Mouse (Mus musculus): ENCODE measurements at regions not wholly inside any gene's neighbourhood (a gene's known extent, or its start where the extent isn't known, plus 50 kb on each side); places are given as distances from the start of the nearest gene placed in this dataset.

DNA sequence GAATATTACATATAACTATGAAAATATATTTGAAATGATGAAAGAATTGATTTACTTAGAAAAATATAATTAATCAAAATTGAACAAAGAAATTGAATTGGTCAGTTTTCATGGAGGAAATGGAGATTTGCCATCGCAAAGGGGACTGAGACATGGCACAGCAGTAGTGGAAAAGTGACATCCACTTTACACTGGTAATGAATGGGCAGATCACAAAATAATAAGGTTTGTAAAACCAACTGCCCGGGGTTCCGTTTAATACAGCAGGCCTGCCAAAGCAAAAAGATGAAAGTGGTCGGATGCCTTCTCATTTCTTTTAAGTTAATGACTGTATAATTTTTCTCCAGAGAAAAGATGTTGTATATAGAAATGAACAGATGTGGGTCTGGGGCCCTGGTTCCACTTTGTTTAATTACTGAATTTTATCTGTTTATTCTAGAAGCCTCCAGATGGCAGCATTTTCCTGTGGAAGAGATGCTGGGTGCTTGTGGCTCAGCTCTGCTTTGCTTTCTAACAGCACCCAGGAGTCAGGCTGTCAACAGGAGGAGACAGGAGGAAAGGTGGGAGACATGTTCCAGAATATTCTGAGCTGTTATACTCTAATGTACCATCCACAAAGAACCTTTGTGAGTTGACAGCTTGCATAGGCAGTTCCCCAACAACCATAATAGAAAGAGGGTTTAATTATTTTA lies 75.6 kb upstream of the Fbxl17 start:
- H3K36me3 ChIP-seq (replicated peaks): no peaks in the 10 kb centered on the region
- DNase-seq (ENCODE audit: low spot score) (no peak), ATAC-seq (ENCODE audit: extremely low read depth, insufficient number of reproducible peaks, low FRiP score, poor library complexity, severe bottlenecking) (no peak)
- H3K4me1 ChIP-seq (ENCODE audit: insufficient read depth, low read depth, low read length): no peaks in the 10 kb centered on the region
- no peak overlapping the region for H3K4me3 ChIP-seq (ENCODE audit: low read depth, low read length)
- no peaks in the 10 kb centered on the region for H3K27me3 ChIP-seq (ENCODE audit: insufficient read depth, low read length)
- no peaks in the 10 kb centered on the region for H3K9me3 ChIP-seq (replicated peaks)
- TF ChIP-seq POLR2AphosphoS5 (IDR thresholded peaks at IDR 0.05; ENCODE audit: insufficient replicate concordance, low read depth, low read length): no peak
- TF ChIP-seq GATA2 (IDR thresholded peaks at IDR 0.05; ENCODE audit: borderline replicate concordance, low read depth, low read length): no peak
- no peak for TF ChIP-seq GATA1 (IDR thresholded peaks at IDR 0.05; ENCODE audit: borderline replicate concordance, low read length)
- TF ChIP-seq TAL1 (conservative IDR thresholded peaks at IDR 0.05; ENCODE audit: low read depth, low read length): no peak
- no peak for TF ChIP-seq CTCF (IDR thresholded peaks at IDR 0.05; ENCODE audit: low read depth, low read length)

DNA sequence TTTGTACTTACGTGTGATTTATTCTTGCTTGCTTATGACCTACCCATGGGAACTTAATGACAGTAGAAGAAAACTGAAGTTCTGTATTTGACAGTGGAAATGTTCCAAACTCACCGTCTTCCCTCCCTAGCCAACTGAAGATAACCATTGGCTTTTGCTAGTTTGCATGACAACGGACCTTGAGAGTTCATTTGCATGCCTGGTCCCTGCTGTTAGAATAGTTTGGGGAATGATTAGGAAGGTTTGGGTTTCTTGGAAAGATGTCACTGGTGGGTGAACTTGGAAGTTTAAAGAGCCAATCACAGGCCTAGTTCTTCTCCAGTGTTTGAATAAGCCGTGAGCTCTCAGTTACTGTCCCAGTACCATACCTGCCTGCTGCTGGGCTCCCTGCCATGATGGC lies 83.1 kb upstream of the Fbxl17 start:
- H3K4me3 ChIP-seq (ENCODE audit: low read depth, low read length): no peak overlapping the region
- no peak for DNase-seq (ENCODE audit: low spot score)
- TF ChIP-seq GATA2 (IDR thresholded peaks at IDR 0.05; ENCODE audit: borderline replicate concordance, low read depth, low read length): no peak
- no peak for TF ChIP-seq POLR2AphosphoS5 (IDR thresholded peaks at IDR 0.05; ENCODE audit: insufficient replicate concordance, low read depth, low read length)
- TF ChIP-seq TAL1 (conservative IDR thresholded peaks at IDR 0.05; ENCODE audit: low read depth, low read length): no peak
- no peak for TF ChIP-seq GATA1 (IDR thresholded peaks at IDR 0.05; ENCODE audit: borderline replicate concordance, low read length)
- no peak for TF ChIP-seq CTCF (IDR thresholded peaks at IDR 0.05; ENCODE audit: low read depth, low read length)
- no peaks in the 10 kb centered on the region for H3K27me3 ChIP-seq (ENCODE audit: insufficient read depth, low read length)
- ATAC-seq (ENCODE audit: extremely low read depth, insufficient number of reproducible peaks, low FRiP score, poor library complexity, severe bottlenecking): no peak
- no peaks in the 10 kb centered on the region for H3K9me3 ChIP-seq (replicated peaks)
- H3K36me3 ChIP-seq (replicated peaks): no peaks in the 10 kb centered on the region
- no peaks in the 10 kb centered on the region for H3K4me1 ChIP-seq (ENCODE audit: insufficient read depth, low read depth, low read length)

DNA sequence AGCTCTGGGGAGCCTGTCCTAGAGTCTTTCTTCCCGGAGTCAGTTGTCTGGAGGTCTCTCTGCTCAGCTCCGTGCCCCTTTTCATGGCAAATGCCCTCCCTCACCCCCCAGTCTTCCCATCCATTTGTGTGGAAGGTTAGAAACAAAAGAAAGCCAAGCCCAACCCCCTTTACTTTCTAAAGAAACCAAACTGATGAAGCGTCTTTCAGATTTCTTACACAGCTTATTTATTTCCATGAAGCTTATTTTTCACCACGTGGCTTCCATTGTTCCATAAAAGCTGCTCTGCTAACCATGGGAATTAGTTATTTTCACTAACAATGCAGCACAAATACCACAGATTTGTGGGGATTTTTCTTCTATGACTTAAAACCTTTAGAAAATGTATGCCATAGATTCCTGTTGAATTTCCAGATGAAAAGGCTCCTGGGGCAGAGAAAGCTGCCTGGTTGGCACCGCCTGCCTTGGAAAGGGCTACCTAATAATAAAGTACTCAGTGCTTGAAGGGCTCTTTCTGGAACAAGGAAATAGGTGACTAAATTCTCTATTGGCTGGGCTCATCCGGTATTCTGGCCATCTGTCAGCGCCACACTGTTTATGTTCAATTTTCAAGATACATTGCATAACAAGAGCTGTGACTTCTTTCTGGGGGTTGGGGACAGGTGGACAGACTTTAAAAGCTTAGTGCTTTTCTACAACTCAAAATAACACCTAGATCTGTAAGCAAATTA lies 107.4 kb upstream of the Fbxl17 start:
- Histone ChIP-seq H3K4me3 (ENCODE audit: low read depth, low read length) (no peak overlapping the region), H3K9me3 (replicated peaks) (0 out of 2 replicates have a peak, but pooled peaks cover 3% of the 10 kb centered on the region), H3K27me3 (ENCODE audit: insufficient read depth, low read length) (no peaks in the 10 kb centered on the region), H3K36me3 (replicated peaks) (no peaks in the 10 kb centered on the region), H3K4me1 (ENCODE audit: insufficient read depth, low read depth, low read length) (no peaks in the 10 kb centered on the region)
- no peak for DNase-seq (ENCODE audit: low spot score)
- TF ChIP-seq GATA2 (IDR thresholded peaks at IDR 0.05; ENCODE audit: borderline replicate concordance, low read depth, low read length): no peak
- ATAC-seq (ENCODE audit: extremely low read depth, insufficient number of reproducible peaks, low FRiP score, poor library complexity, severe bottlenecking): no peak

DNA sequence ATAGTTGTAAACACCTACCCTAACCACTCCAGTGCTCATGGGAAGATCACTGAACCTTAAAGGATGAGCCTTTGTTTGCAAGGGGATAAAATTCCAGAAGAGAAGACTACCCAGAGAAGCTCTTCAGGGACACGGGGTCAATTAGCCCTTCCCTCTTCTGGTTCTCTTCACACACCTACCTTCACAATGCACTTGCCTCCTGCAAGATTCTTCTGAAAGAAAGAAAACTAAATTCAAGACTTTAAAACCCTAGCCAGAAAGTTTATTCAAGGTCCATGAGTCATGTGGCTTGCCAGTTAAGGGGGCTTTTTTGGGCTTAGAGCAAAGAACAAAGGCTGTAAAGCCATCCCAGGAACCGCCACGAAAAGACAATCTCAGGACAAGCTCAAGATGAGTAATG lies 122.9 kb upstream of the Fbxl17 start:
- Histone ChIP-seq H3K27me3 (ENCODE audit: insufficient read depth, low read length) (no peaks in the 10 kb centered on the region), H3K4me1 (ENCODE audit: insufficient read depth, low read depth, low read length) (no peaks in the 10 kb centered on the region), H3K9me3 (replicated peaks) (no peaks in the 10 kb centered on the region), H3K4me3 (ENCODE audit: low read depth, low read length) (no peak overlapping the region), H3K36me3 (replicated peaks) (no peaks in the 10 kb centered on the region)
- ATAC-seq (ENCODE audit: extremely low read depth, insufficient number of reproducible peaks, low FRiP score, poor library complexity, severe bottlenecking): no peak
- no peak for DNase-seq (ENCODE audit: low spot score)
- TF ChIP-seq CTCF (IDR thresholded peaks at IDR 0.05; ENCODE audit: low read depth, low read length) (no peak), GATA1 (IDR thresholded peaks at IDR 0.05; ENCODE audit: borderline replicate concordance, low read length) (no peak)

DNA sequence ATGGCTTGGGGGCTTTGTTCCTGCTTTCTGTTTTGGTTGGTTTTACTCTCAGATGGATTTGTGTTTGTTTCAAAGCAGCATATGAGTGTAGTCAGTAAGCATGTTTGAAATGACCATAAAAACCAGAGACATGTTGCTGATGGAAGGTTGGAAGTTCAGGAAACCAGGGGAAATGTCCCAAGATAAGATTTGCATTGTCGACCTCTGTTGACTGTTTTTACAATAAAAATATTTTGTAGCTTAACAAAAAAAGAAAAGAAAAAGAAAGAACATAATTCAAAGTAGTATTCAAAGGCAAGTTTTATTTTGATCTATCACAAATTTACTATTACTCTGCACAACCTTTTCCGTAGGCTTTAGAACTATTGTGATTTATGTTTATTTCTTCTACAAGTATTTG lies 137.8 kb upstream of the Fbxl17 start:
- no peak for ATAC-seq (ENCODE audit: extremely low read depth, insufficient number of reproducible peaks, low FRiP score, poor library complexity, severe bottlenecking)

DNA sequence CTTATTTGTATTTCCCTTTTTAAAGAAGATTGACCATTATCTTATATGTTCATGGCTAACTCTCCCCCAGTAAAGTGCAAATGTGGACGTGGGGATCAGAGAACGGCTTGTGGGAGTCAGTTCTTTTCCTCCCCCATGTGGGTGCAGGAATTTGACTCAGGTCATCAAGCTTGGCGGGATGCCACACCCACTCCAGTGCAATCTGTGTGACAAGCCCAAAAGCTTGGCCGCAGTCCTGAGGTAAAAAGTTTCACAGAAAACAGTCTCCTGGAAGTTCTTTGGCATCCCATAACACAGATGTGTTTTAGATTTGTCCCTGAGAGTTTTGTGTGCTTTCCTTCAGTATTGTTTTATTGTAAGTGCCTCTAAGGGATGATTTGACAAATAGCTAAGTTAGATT lies 144.6 kb upstream of the Fbxl17 start:
- H3K4me1 ChIP-seq (ENCODE audit: insufficient read depth, low read depth, low read length): no peaks in the 10 kb centered on the region
- H3K9me3 ChIP-seq (replicated peaks): peaks cover 6% of the 10 kb centered on the region; the same call in 1 of the 2 replicates
- no peak for TF ChIP-seq POLR2AphosphoS5 (IDR thresholded peaks at IDR 0.05; ENCODE audit: insufficient replicate concordance, low read depth, low read length)
- TF ChIP-seq TAL1 (conservative IDR thresholded peaks at IDR 0.05; ENCODE audit: low read depth, low read length): no peak
- H3K4me3 ChIP-seq (ENCODE audit: low read depth, low read length): no peak overlapping the region
- ATAC-seq (ENCODE audit: extremely low read depth, insufficient number of reproducible peaks, low FRiP score, poor library complexity, severe bottlenecking) (no peak), DNase-seq (ENCODE audit: low spot score) (no peak)
- H3K36me3 ChIP-seq (replicated peaks): no peaks in the 10 kb centered on the region
- H3K27me3 ChIP-seq (ENCODE audit: insufficient read depth, low read length): no peaks in the 10 kb centered on the region

More for the DNA sequence above, 137.8 kb upstream of the Fbxl17 start:
- Histone ChIP-seq H3K27me3 (ENCODE audit: insufficient read depth, low read length) (no peaks in the 10 kb centered on the region), H3K36me3 (replicated peaks) (no peaks in the 10 kb centered on the region), H3K4me1 (ENCODE audit: insufficient read depth, low read depth, low read length) (no peaks in the 10 kb centered on the region), H3K4me3 (ENCODE audit: low read depth, low read length) (no peak overlapping the region), H3K9me3 (replicated peaks) (no peaks in the 10 kb centered on the region)
- no peak for DNase-seq (ENCODE audit: low spot score)
- TF ChIP-seq GATA2 (IDR thresholded peaks at IDR 0.05; ENCODE audit: borderline replicate concordance, low read depth, low read length): no peak
- TF ChIP-seq POLR2AphosphoS5 (IDR thresholded peaks at IDR 0.05; ENCODE audit: insufficient replicate concordance, low read depth, low read length): no peak
- no peak for TF ChIP-seq CTCF (IDR thresholded peaks at IDR 0.05; ENCODE audit: low read depth, low read length)
- TF ChIP-seq GATA1 (IDR thresholded peaks at IDR 0.05; ENCODE audit: borderline replicate concordance, low read length): no peak
- no peak for TF ChIP-seq TAL1 (conservative IDR thresholded peaks at IDR 0.05; ENCODE audit: low read depth, low read length)

Measured in G1E (cell line).